Mouse (Mus musculus) neural tube, embryonic 13.5 days (tissue): ENCODE data around the gene Ogfrl1. TPM values are rescaled to one million over a fixed set of nuclear protein-coding genes. Genes with fewer than 3 reads are reported as not detected.
A peak's percentile ranks its signal among the peaks of the same experiment; 100 is the strongest.

Experiments
- ATAC-seq: fragments of 200-750 bp; cut with Nextera tagmentation; 2 replicates; pipeline ENCODE4 v1.8.0; 2017; ENCODE audit warnings: low read depth, mild to moderate bottlenecking, moderate TSS enrichment, moderate library complexity
- H3K27ac ChIP-seq: fragments of 300-500 bp; sonication (generic); replicated peaks from 2 replicates; pipeline ENCODE4 v1.5.1; 2015; ENCODE audit warnings: moderate library complexity, mild to moderate bottlenecking, inconsistent platforms
- H3K27me3 ChIP-seq: fragments of 300-500 bp; sonication (generic); 2 replicates; pipeline ENCODE4 v1.6.1; 2015; ENCODE audit warnings: mild to moderate bottlenecking, inconsistent platforms
- H3K36me3 ChIP-seq: fragments of 300-500 bp; sonication (generic); 2 replicates; pipeline ENCODE4 v1.6.1; 2015; ENCODE audit warnings: mild to moderate bottlenecking, inconsistent platforms
- H3K4me1 ChIP-seq: fragments of 300-500 bp; sonication (generic); replicated peaks from 2 replicates; pipeline ENCODE4 v1.6.1; 2015; ENCODE audit warnings: inconsistent platforms
- H3K4me2 ChIP-seq: fragments of 300-500 bp; sonication (generic); 2 replicates; pipeline ENCODE4 v1.6.1; 2015; ENCODE audit warnings: inconsistent platforms, mild to moderate bottlenecking, moderate library complexity
- H3K4me3 ChIP-seq: fragments of 300-500 bp; sonication (generic); 2 replicates; pipeline ENCODE4 v1.5.1; 2015; ENCODE audit warnings: mild to moderate bottlenecking, inconsistent platforms
- H3K9ac ChIP-seq: fragments of 300-500 bp; sonication (generic); 2 replicates; pipeline ENCODE4 v1.6.1; 2015; ENCODE audit warnings: moderate library complexity, mild to moderate bottlenecking, inconsistent platforms
- H3K9me3 ChIP-seq: fragments of 300-500 bp; sonication (generic); 2 replicates; pipeline ENCODE4 v1.6.1; 2016; ENCODE audit warnings: inconsistent platforms
- WGBS: fragments of 180-500 bp; shearing (Covaris S2); methylation state at CpG from one replicate; pipeline ENCODE4 v1.1.7; 2015; 5-methylcytosine and 5-hydroxymethylcytosine counted together
- polyA plus RNA-seq: library from polyadenylated mRNA; unstranded; fragments of >200 nt; fragmentation: Nextera tagmentation; extraction: Ambion mirVana; gene quantifications from 2 replicates; pipeline ENCODE4 v1.2.1, GENCODE M21; 2015

The Ogfrl1 gene
- polyA plus RNA-seq, 1 experiment from 2014 or later = 25.4 TPM

DNA sequence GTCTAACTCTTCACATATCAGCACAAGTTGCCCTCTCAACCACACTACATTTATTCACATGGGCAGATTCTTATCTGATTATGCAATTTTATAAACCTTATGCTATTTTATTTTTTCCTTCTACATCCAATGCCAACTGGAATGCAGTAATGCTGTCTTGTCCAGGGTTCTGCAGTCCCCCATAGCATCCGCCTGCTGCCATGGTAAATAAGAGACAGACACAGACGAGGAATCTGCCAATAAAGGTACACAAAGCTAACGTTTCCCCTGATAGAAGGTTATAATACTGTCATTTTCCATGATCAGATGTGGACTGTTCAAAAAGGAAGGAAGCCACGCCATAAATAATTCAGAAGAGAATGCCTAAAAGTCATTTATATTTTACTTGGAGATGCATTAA lies 54.7 kb downstream of the Ogfrl1 start:
- H3K27ac ChIP-seq = 0 out of 2 replicates have a peak overlapping the region, but pooled peaks have one; percentile 13
- 68% methylated on average over 4 of the region's 4 CpGs for WGBS
- ATAC-seq = no peak

DNA sequence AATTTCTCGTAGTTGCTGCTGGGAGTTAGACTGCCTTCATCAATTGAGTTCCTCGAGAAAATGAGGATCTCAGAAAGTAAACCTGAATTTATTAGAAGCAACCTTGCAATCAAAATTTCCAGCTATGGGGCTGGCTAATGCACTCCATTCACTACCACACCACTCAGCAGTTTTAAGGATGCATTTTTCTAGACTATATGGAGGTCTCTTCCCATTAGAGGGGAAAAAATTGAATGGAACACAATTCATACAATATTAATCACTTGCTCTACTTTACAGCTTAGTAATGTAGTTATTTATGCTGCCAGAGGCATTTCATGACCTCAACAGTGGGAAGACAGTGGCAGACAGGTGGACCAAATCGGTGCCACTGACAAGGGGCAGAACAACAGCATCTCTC lies 55.3 kb downstream of the Ogfrl1 start:
- H3K27me3 ChIP-seq = no peaks in the 10 kb centered on the region

More for the DNA sequence above, 54.7 kb downstream of the Ogfrl1 start:
- no peaks in the 10 kb centered on the region for H3K9me3 ChIP-seq
- no peak overlapping the region for H3K4me2 ChIP-seq
- H3K36me3 ChIP-seq = no peaks in the 10 kb centered on the region
- 0 out of 2 replicates have a peak, but pooled peaks cover 10% of the 10 kb centered on the region for H3K4me1 ChIP-seq
- no peak overlapping the region for H3K4me3 ChIP-seq
- H3K27me3 ChIP-seq = no peaks in the 10 kb centered on the region
- H3K9ac ChIP-seq = no peak overlapping the region

DNA sequence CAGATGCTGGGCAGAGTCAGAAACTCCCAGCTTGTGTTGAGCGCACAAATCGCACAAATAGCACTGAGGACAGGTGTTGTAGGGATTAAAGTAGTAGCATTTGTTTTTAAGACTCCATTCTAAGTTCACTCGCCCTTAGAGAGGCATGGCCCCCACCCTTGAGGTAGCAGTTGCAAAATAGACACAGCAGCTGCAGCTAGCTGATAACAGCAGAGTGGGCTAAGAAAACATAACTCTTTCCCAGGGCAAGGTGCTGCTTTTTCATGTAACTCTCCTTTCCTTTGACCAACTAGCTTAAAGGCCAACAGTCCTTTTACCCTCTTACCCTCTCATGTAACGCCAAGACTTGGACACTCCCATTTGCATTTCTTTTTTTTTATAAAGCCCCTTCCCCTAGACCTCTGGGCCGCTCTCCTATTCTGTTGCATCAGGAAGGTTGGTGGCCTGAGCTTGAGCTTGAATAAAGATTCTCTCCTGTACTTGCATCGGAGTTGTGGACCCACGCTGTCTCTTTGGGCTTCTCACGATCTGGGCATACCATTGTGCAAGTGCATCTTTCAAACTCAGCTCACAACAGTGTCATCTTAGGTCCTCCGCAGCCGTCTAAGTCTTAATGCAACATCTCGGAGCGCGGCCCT lies 61.7 kb downstream of the Ogfrl1 start:
- Histone ChIP-seq H3K9ac (no peak overlapping the region), H3K9me3 (no peaks in the 10 kb centered on the region), H3K36me3 (no peaks in the 10 kb centered on the region), H3K4me2 (no peak overlapping the region), H3K4me1 (peaks cover 5% of the 10 kb centered on the region; the same call in 1 of the 2 replicates), H3K27ac (no peak overlapping the region), H3K27me3 (no peaks in the 10 kb centered on the region), H3K4me3 (no peak overlapping the region)
- ATAC-seq = no peak
- 89% methylated on average over 13 of the region's 13 CpGs for WGBS

More for the DNA sequence above, 55.3 kb downstream of the Ogfrl1 start:
- no peak overlapping the region for H3K9ac ChIP-seq
- WGBS = 79% methylated on average over 3 of the region's 3 CpGs
- H3K4me1 ChIP-seq = 0 out of 2 replicates have a peak, but pooled peaks cover 10% of the 10 kb centered on the region
- no peak overlapping the region for H3K4me3 ChIP-seq
- H3K4me2 ChIP-seq = no peak overlapping the region
- H3K9me3 ChIP-seq = no peaks in the 10 kb centered on the region
- peak overlapping the region; percentile 13; the same call in 1 of the 2 replicates for H3K27ac ChIP-seq
- H3K36me3 ChIP-seq = no peaks in the 10 kb centered on the region
- ATAC-seq = no peak

DNA sequence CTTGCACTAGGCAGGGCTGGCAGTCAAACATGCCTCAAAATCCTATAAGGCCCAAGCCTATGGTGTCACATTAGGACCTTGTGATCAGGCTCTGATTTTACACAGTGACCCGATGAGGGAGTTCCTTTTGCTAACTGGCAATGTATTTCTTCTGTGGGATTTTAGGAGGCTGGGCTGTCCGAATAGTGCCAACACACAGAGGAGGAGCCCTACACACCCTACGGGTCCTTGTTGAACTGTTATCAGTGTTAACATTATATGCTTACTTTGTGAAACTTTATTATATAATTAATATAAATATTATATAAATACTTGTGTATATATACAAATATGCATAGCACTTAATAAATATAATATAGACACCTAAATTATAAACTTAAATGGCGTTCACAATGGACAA lies 62.5 kb downstream of the Ogfrl1 start:
- Histone ChIP-seq H3K9me3 (no peaks in the 10 kb centered on the region), H3K36me3 (no peaks in the 10 kb centered on the region), H3K9ac (no peak overlapping the region), H3K27me3 (no peaks in the 10 kb centered on the region), H3K4me1 (peaks cover 5% of the 10 kb centered on the region; the same call in 1 of the 2 replicates), H3K27ac (no peak overlapping the region), H3K4me2 (no peak overlapping the region), H3K4me3 (no peak overlapping the region)
- WGBS = 90% methylated on average over 4 of the region's 4 CpGs
- no peak for ATAC-seq

DNA sequence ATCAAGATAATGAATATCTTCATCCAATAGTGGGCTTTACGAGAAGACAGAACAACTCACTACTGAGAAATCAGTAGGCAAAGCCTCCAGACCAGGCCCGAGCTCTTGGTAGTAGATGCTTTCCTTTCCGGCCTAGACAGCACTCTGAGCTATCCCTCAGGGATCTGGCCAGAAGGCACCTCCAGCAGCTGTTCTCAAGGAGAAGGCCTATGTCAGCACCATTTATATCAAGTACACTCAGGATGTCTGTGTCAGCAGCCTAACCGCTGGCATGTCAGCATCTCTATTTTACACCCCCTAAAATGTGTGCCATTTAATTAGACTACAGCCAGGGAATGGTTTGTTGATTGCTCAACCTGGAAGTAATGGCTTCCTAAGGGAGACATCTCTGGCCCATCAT lies 65.4 kb downstream of the Ogfrl1 start:
- Histone ChIP-seq H3K9ac (no peak overlapping the region), H3K27ac (no peak overlapping the region), H3K36me3 (no peaks in the 10 kb centered on the region), H3K4me1 (peaks cover 5% of the 10 kb centered on the region; the same call in 1 of the 2 replicates), H3K4me3 (no peak overlapping the region), H3K4me2 (no peak overlapping the region), H3K9me3 (no peaks in the 10 kb centered on the region), H3K27me3 (no peaks in the 10 kb centered on the region)
- 73% methylated on average over 4 of the region's 4 CpGs for WGBS
- peak; percentile 50; the same call in 1 of the 2 replicates for ATAC-seq

DNA sequence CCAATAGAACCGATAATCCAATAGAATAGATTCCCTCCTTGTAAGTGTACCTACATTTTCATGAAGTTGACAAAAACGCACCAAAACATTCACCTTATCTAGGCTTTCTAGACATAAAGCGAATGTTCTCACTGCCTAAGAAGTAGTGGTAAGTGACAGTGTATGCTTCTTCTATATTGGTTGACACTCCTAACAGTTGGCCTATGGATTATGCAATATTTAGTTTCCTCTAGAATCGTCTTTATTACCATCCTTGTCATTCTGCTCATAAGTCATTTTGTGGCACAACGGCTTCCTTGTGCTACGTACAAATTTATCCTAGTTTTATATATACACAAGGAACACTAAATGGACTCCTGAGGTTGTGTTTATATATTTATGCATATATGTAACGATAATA lies 72.4 kb downstream of the Ogfrl1 start:
- H3K4me3 ChIP-seq = no peak overlapping the region
- H3K4me1 ChIP-seq = no peaks in the 10 kb centered on the region; the same call in 1 of the 2 replicates
- H3K27ac ChIP-seq = no peak overlapping the region
- no peak for ATAC-seq
- H3K4me2 ChIP-seq = no peak overlapping the region
- no peaks in the 10 kb centered on the region for H3K36me3 ChIP-seq
- WGBS = 83% methylated on average over 7 of the region's 7 CpGs
- no peak overlapping the region for H3K9ac ChIP-seq
- H3K27me3 ChIP-seq = no peaks in the 10 kb centered on the region
- H3K9me3 ChIP-seq = no peaks in the 10 kb centered on the region

DNA sequence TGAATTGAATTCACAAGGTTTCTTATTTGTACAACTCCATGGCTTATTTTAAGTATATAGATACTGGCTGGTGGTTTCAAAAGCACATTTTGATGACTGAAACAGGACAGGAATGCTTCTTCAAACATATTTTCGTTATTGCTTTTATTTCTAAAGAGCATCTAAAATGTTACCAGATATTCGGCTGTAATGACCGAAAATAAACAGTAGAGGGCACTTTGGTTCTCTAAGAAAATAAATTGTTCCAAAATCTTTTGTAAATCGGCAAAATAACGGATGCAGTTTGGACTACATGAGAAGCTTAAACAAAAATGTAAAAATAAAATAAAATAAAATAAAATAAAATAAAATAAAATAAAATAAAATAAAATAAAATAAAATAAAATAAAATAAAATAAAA lies 73.3 kb downstream of the Ogfrl1 start:
- Histone ChIP-seq H3K9ac (no peak overlapping the region), H3K4me1 (no peaks in the 10 kb centered on the region; the same call in 1 of the 2 replicates), H3K9me3 (no peaks in the 10 kb centered on the region), H3K36me3 (no peaks in the 10 kb centered on the region), H3K27ac (no peak overlapping the region), H3K27me3 (no peaks in the 10 kb centered on the region), H3K4me2 (no peak overlapping the region), H3K4me3 (no peak overlapping the region)
- 22% methylated on average over 5 of the region's 5 CpGs for WGBS
- ATAC-seq = no peak

DNA sequence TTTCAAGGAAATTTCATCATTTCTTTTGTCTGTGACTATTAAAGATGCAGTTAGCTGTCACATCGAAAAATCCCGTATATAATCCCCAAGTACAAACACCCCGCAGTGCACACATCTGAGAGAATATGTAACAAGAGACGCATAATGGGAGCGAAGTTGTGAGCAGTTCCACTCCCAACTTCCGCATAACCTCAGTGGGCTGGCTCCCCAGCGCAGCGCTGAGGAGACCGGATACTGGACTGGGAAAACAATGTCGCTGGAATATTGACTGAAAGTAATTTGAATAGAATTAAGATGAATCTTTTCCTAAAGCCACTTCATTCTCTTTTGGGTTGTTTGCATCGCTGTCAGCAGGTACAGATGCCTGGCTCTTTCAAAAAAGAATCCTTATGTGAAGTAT lies 74.3 kb downstream of the Ogfrl1 start:
- no peaks in the 10 kb centered on the region for H3K27me3 ChIP-seq
- WGBS = 77% methylated on average over 11 of the region's 11 CpGs
- no peak for ATAC-seq

DNA sequence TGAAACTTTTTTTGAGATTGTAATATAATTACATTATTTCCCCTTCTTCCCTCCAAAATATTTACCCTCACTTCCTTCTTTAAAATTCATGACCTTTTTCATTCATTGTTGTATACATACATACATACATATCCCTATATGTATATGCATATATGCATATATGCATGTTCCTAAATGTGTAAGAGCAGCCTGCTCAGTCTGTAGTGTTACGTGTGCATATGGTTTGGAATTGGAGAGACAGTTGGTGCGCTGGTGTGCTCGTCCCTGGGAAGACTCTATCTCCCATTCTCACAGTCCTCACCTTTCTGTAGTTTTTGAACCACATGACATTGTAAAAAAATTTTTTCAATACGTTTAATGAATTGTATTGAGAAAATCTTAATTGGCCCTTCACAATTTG lies 75.4 kb downstream of the Ogfrl1 start:
- H3K9me3 ChIP-seq = no peaks in the 10 kb centered on the region
- no peak overlapping the region for H3K4me2 ChIP-seq
- H3K4me3 ChIP-seq = no peak overlapping the region
- H3K27me3 ChIP-seq = no peaks in the 10 kb centered on the region
- ATAC-seq = no peak
- H3K36me3 ChIP-seq = no peaks in the 10 kb centered on the region
- no peaks in the 10 kb centered on the region; the same call in 1 of the 2 replicates for H3K4me1 ChIP-seq
- WGBS = 87% methylated on average over 4 of the region's 4 CpGs
- H3K9ac ChIP-seq = no peak overlapping the region
- no peak overlapping the region for H3K27ac ChIP-seq

More for the DNA sequence above, 74.3 kb downstream of the Ogfrl1 start:
- no peak overlapping the region for H3K9ac ChIP-seq
- no peaks in the 10 kb centered on the region for H3K36me3 ChIP-seq
- H3K4me2 ChIP-seq = no peak overlapping the region
- H3K4me1 ChIP-seq = no peaks in the 10 kb centered on the region; the same call in 1 of the 2 replicates
- H3K4me3 ChIP-seq = no peak overlapping the region
- no peak overlapping the region for H3K27ac ChIP-seq
- no peaks in the 10 kb centered on the region for H3K9me3 ChIP-seq

DNA sequence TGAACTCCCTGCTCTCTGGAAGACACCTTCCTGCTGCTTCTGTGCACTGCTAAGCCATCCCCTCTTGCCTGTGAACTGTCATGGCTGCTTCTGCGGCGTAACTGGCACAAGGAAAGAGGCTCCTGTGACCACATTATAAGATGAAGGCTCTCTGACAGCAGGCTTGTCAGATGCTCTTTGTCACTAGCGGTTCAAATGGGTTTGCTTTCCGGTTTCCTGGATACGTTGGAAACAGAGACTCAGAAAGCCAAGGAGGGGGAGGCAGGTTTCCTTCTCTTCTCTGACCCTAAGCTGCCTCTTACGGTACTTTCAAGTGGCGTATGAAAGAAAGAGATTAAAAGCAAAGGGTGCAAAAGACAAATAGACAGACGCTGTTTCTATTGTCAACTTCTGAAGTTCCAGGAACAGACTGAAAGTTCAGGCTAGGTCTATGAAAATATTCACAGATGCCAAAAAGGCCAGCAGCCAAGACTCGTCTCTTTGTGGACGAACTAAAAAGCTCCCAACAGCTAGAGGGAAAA lies 76.2 kb downstream of the Ogfrl1 start:
- Histone ChIP-seq H3K9me3 (no peaks in the 10 kb centered on the region), H3K4me2 (peak overlapping the region; percentile 17), H3K4me3 (no peak overlapping the region), H3K27me3 (no peaks in the 10 kb centered on the region), H3K4me1 (no peaks in the 10 kb centered on the region; the same call in 1 of the 2 replicates), H3K36me3 (no peaks in the 10 kb centered on the region), H3K9ac (peak overlapping the region; percentile 13; the same call in 1 of the 2 replicates), H3K27ac (no peak overlapping the region)
- ATAC-seq = no peak
- WGBS = 48% methylated on average over 10 of the region's 10 CpGs

DNA sequence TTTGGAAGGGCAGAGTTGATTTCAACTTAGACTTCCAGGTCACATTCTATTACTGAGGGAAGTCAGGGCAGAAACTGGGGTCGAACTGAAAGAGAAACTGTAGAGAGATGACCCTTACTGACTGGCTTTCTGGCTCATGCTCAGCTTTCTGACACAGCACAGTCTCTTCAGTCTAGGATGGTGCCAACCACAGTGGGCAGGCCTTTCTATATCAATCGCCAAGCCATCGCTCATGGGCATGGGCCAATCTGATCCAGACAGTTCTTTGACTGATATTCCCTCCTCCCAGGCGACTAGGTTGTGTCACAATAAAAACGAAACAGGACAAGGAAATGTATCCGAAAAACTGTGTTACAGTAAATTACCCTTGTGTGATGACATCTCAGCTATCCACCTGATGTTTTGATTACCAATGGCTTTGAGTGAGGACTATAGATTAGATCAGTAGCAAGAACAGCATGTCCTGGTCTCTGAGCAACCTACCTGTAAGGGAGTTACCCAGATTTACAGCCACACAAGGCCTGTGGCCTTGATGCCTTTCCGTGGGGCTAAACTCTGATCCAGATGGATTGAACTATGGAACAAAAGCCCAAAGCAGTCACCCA lies 76.9 kb downstream of the Ogfrl1 start:
- H3K27me3 ChIP-seq = no peaks in the 10 kb centered on the region
- ATAC-seq = no peak
- no peak overlapping the region for H3K27ac ChIP-seq
- 90% methylated on average over 7 of the region's 7 CpGs for WGBS
- H3K36me3 ChIP-seq = no peaks in the 10 kb centered on the region
- no peak overlapping the region for H3K9ac ChIP-seq
- H3K4me2 ChIP-seq = no peak overlapping the region
- H3K4me3 ChIP-seq = no peak overlapping the region
- H3K4me1 ChIP-seq = no peaks in the 10 kb centered on the region; the same call in 1 of the 2 replicates
- no peaks in the 10 kb centered on the region for H3K9me3 ChIP-seq
